Mouse (Mus musculus) intestine, postnatal 0 days (tissue): ENCODE results near the gene Sbf1. TPM values are rescaled to one million over a fixed set of nuclear protein-coding genes. Genes with fewer than 3 reads are reported as not detected.

Source experiments
- ATAC-seq: fragments of 200-750 bp; cut with Nextera tagmentation; 2 replicates; pipeline ENCODE4 v1.8.0; 2017; ENCODE audit warnings: mild to moderate bottlenecking, moderate TSS enrichment, moderate library complexity
- H3K27ac ChIP-seq: fragments of 300-500 bp; sonication (generic); 2 replicates; pipeline ENCODE4 v1.5.1; 2014; ENCODE audit warnings: mild to moderate bottlenecking, low read depth, low read length, moderate library complexity
- H3K27me3 ChIP-seq: fragments of 300-500 bp; sonication (generic); replicated peaks from 2 replicates; pipeline ENCODE4 v1.6.1; 2014; ENCODE audit warnings: low read length, mixed read lengths; ENCODE audit not compliant: control insufficient read depth, insufficient read depth
- H3K36me3 ChIP-seq: fragments of 300-500 bp; sonication (generic); 2 replicates; pipeline ENCODE4 v1.6.1; 2014; ENCODE audit warnings: mild to moderate bottlenecking, moderate library complexity; ENCODE audit not compliant: control insufficient read depth, insufficient read depth
- H3K4me1 ChIP-seq: fragments of 300-500 bp; sonication (generic); replicated peaks from 2 replicates; pipeline ENCODE4 v1.6.1; 2014; ENCODE audit warnings: antibody characterized with exemption, low read length, mixed read lengths; ENCODE audit not compliant: control insufficient read depth, insufficient read depth
- H3K4me2 ChIP-seq: fragments of 300-500 bp; sonication (generic); replicated peaks from 2 replicates; pipeline ENCODE4 v1.6.1; 2014; ENCODE audit warnings: low read depth, mild to moderate bottlenecking, moderate library complexity
- H3K4me3 ChIP-seq: fragments of 300-500 bp; sonication (generic); 2 replicates; pipeline ENCODE4 v1.5.1; 2014; ENCODE audit warnings: low read depth, low read length
- H3K9ac ChIP-seq: fragments of 300-500 bp; sonication (generic); 2 replicates; pipeline ENCODE4 v1.6.1; 2014; ENCODE audit warnings: mild to moderate bottlenecking, low read depth, low read length
- H3K9me3 ChIP-seq: fragments of 300-500 bp; sonication (generic); 2 replicates; pipeline ENCODE4 v1.6.1; 2016; ENCODE audit warnings: mixed run types; ENCODE audit not compliant: control insufficient read depth
- CTCF ChIP-seq: sonication (generic); IDR thresholded peaks from 2 replicates; pipeline ENCODE4 v1.5.1; 2016; ENCODE audit warnings: low read depth, mild to moderate bottlenecking, control low read depth, antibody characterized with exemption, moderate library complexity
- WGBS: fragments of 180-500 bp; shearing (Covaris S2); extraction: QIAGEN DNeasy Blood & Tissue Kit; methylation state at CpG from one replicate; pipeline ENCODE4 v1.1.7; 2014; 5-methylcytosine and 5-hydroxymethylcytosine counted together
- polyA plus RNA-seq: library from polyadenylated mRNA; unstranded; fragments of >200 nt; fragmentation: Nextera tagmentation; extraction: Ambion mirVana; gene quantifications from 2 replicates; pipeline ENCODE4 v1.2.1, GENCODE M21; 2015

Sbf1 gene
- 22.2 and 24.2 TPM in 2 replicates for polyA plus RNA-seq

- peak within 1 kb of the TSS; percentile 92 for H3K9ac ChIP-seq
- H3K27ac ChIP-seq, result peak within 1 kb of the TSS; percentile 57
Observed at GRCm38 (mm10) chr15:89315190-89315731, at the start of gene Sbf1. TSS of gene Sbf1 (minus strand) at chr15:89315311.

GRCm38 (mm10) chr15:89363051-89363450 is 47.9 kb upstream of the Sbf1 start:
- no peak overlapping the region for H3K4me3 ChIP-seq
- H3K36me3 ChIP-seq, result peaks cover 80% of the 10 kb centered on the region
- no peak overlapping the region for H3K9ac ChIP-seq
- no peak for TF ChIP-seq CTCF
- H3K27me3 ChIP-seq, result no peaks in the 10 kb centered on the region
- H3K4me1 ChIP-seq, result no peaks in the 10 kb centered on the region
- no peak overlapping the region for H3K4me2 ChIP-seq
- H3K9me3 ChIP-seq, result no peaks in the 10 kb centered on the region
- H3K27ac ChIP-seq, result no peak overlapping the region
- 78% methylated on average over 7 of the region's 7 CpGs for WGBS
- ATAC-seq, result no peak

More at GRCm38 (mm10) chr15:89315190-89315731, at the start of gene Sbf1:
- Histone ChIP-seq H3K9me3 (no peaks in the 10 kb centered on the region), H3K27me3 (no peaks in the 10 kb centered on the region), H3K36me3 (no peaks in the 10 kb centered on the region), H3K4me3 (peak within 1 kb of the TSS; percentile 99), H3K4me2 (peak within 1 kb of the TSS; percentile 91), H3K4me1 (peaks cover 6% of the 10 kb centered on the region; the same call in 1 of the 2 replicates)
- WGBS, result under 1% methylated on average over 36 of the region's 37 CpGs
- TF ChIP-seq CTCF, result peak; percentile 19; the same call in 1 of the 2 replicates
- peak; percentile 99 for ATAC-seq

GRCm38 (mm10) chr15:89358784-89359183 is 43.7 kb upstream of the Sbf1 start:
- H3K9me3 ChIP-seq, result no peaks in the 10 kb centered on the region
- H3K9ac ChIP-seq, result no peak overlapping the region
- H3K36me3 ChIP-seq, result peaks cover 39% of the 10 kb centered on the region
- no peak for TF ChIP-seq CTCF
- H3K27me3 ChIP-seq, result no peaks in the 10 kb centered on the region
- ATAC-seq, result no peak
- H3K27ac ChIP-seq, result no peak overlapping the region
- H3K4me3 ChIP-seq, result no peak overlapping the region
- H3K4me1 ChIP-seq, result peaks cover 6% of the 10 kb centered on the region; the same call in 1 of the 2 replicates
- 63% methylated on average over 3 of the region's 3 CpGs for WGBS
- H3K4me2 ChIP-seq, result no peak overlapping the region

GRCm38 (mm10) chr15:89356372-89356771 is 41.3 kb upstream of the Sbf1 start:
- TF ChIP-seq CTCF, result no peak
- peak overlapping the region; percentile 74 for H3K4me3 ChIP-seq
- WGBS, result 0% methylated on average over 15 of the region's 15 CpGs

GRCm38 (mm10) chr15:89355241-89356187 is 40.4 kb upstream of the Sbf1 start, which contains the start of the genes Lmf2 and Ncaph2:
TSS of gene Lmf2 (minus strand) at chr15:89355659.
TSS of gene Ncaph2 (plus strand) at chr15:89355719.
- Histone ChIP-seq H3K4me2 (peak within 1 kb of the TSS; percentile 82), H3K9me3 (no peaks in the 10 kb centered on the region), H3K36me3 (peaks cover 33% of the 10 kb centered on the region), H3K27ac (peak within 1 kb of the TSS; percentile 63), H3K4me1 (peaks cover 6% of the 10 kb centered on the region; the same call in 1 of the 2 replicates), H3K9ac (peak within 1 kb of the TSS; percentile 82), H3K27me3 (no peaks in the 10 kb centered on the region), H3K4me3 (peak within 1 kb of the TSS; percentile 74)
- ATAC-seq, result peak; percentile 92
- TF ChIP-seq CTCF, result no peak
- WGBS, result under 1% methylated on average over 63 of the region's 64 CpGs

More at GRCm38 (mm10) chr15:89356372-89356771, 41.3 kb upstream of the Sbf1 start:
- peak overlapping the region; percentile 63 for H3K27ac ChIP-seq
- peak overlapping the region; percentile 82 for H3K9ac ChIP-seq
- H3K4me2 ChIP-seq, result peak overlapping the region; percentile 82
- H3K27me3 ChIP-seq, result no peaks in the 10 kb centered on the region
- peaks cover 37% of the 10 kb centered on the region for H3K36me3 ChIP-seq
- H3K4me1 ChIP-seq, result peaks cover 6% of the 10 kb centered on the region; the same call in 1 of the 2 replicates
- peak; percentile 9; the same call in 1 of the 2 replicates for ATAC-seq
- no peaks in the 10 kb centered on the region for H3K9me3 ChIP-seq

DNA sequence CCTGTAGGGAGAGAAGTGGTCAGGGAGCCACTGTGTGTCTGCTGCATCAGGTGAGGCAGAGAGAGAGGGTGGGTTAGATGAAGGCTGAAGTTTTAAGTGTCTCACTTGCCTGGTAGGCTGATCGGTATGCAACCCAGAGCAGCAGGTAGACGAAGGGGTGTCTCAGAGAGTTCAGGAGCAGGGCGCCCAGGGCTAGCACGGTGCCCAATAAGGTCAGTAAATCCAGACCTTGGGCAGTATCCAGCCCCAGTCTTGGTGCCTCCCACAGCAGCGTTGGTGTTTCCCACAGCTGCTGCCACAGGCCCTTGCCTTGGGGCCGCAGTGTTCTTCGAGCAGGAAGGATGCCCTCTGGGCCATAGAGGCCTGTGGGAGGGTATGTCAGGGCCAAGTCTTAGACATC is 39.3 kb upstream of the Sbf1 start:
- H3K27ac ChIP-seq, result no peak overlapping the region
- ATAC-seq, result no peak
- TF ChIP-seq CTCF, result no peak
- peak overlapping the region; percentile 74 for H3K4me3 ChIP-seq
- peaks cover 30% of the 10 kb centered on the region for H3K36me3 ChIP-seq
- peak overlapping the region; percentile 82 for H3K4me2 ChIP-seq
- no peaks in the 10 kb centered on the region for H3K27me3 ChIP-seq
- peak overlapping the region; percentile 82 for H3K9ac ChIP-seq
- H3K9me3 ChIP-seq, result no peaks in the 10 kb centered on the region
- 80% methylated on average over 7 of the region's 7 CpGs for WGBS
- peaks cover 6% of the 10 kb centered on the region; the same call in 1 of the 2 replicates for H3K4me1 ChIP-seq
